Mouse (Mus musculus) lung, embryonic 15.5 days (tissue): ENCODE results near the gene Csnk1e. TPM values are rescaled to one million over a fixed set of nuclear protein-coding genes. Genes with fewer than 3 reads are reported as not detected.

Source experiments
- ATAC-seq: fragments of 200-750 bp; cut with Nextera tagmentation; 2 replicates; pipeline ENCODE4 v1.8.0; 2017; ENCODE audit warnings: moderate number of reproducible peaks, borderline replicate concordance; ENCODE audit not compliant: low FRiP score, low TSS enrichment; ENCODE audit errors: extremely low read depth
- H3K27ac ChIP-seq: fragments of 300-500 bp; sonication (generic); 2 replicates; pipeline ENCODE4 v1.5.1; 2015; ENCODE audit warnings: moderate library complexity, mild to moderate bottlenecking, inconsistent platforms
- H3K27me3 ChIP-seq: fragments of 300-500 bp; sonication (generic); 2 replicates; pipeline ENCODE4 v1.6.1; 2015; ENCODE audit warnings: inconsistent platforms
- H3K36me3 ChIP-seq: fragments of 300-500 bp; sonication (generic); 2 replicates; pipeline ENCODE4 v1.6.1; 2015; ENCODE audit warnings: inconsistent platforms
- H3K4me1 ChIP-seq: fragments of 300-500 bp; sonication (generic); 2 replicates; pipeline ENCODE4 v1.6.1; 2015; ENCODE audit warnings: inconsistent platforms
- H3K4me2 ChIP-seq: fragments of 300-500 bp; sonication (generic); 2 replicates; pipeline ENCODE4 v1.6.1; 2015; ENCODE audit warnings: inconsistent platforms, mild to moderate bottlenecking, moderate library complexity
- H3K4me3 ChIP-seq: fragments of 300-500 bp; sonication (generic); 2 replicates; pipeline ENCODE4 v1.5.1; 2015; ENCODE audit warnings: mild to moderate bottlenecking, inconsistent platforms
- H3K9ac ChIP-seq: fragments of 300-500 bp; sonication (generic); 2 replicates; pipeline ENCODE4 v1.6.1; 2015; ENCODE audit warnings: inconsistent platforms
- H3K9me3 ChIP-seq: fragments of 300-500 bp; sonication (generic); 2 replicates; pipeline ENCODE4 v1.6.1; 2016; ENCODE audit warnings: inconsistent platforms
- WGBS: fragments of 180-500 bp; shearing (Covaris S2); methylation state at CpG from one replicate; pipeline ENCODE4 v1.1.7; 2015; 5-methylcytosine and 5-hydroxymethylcytosine counted together
- polyA plus RNA-seq: library from polyadenylated mRNA; unstranded; fragments of >200 nt; fragmentation: Nextera tagmentation; extraction: Ambion mirVana; gene quantifications from 2 replicates; pipeline ENCODE4 v1.2.1, GENCODE M21; 2015

The Csnk1e gene
- polyA plus RNA-seq, 1 experiment from 2014 or later = 97.2 TPM

DNA sequence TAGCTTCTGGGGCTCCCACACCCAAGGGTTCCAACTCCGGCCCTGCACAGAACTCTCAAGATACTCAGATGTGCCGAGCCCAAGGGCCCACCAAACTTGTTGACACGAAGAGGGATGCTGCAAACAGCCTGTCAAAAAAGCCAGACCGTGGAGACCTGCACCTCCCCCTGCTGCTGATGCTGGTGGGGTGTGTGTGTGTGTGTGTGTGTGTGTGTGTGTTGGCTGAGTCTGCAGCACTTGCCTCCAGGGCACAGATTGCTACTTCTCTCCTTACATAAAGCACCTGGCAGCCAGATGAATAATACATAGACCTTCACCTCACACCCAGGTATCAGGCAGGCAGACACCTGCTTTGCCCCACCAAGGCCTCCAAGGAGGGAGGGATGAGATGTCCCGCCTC lies 53.2 kb downstream of the Csnk1e start:
- Histone ChIP-seq H3K27ac (0 out of 2 replicates have a peak overlapping the region, but pooled peaks have one; percentile 8), H3K9me3 (no peaks in the 10 kb centered on the region), H3K27me3 (no peaks in the 10 kb centered on the region), H3K4me3 (peak overlapping the region; percentile 86), H3K36me3 (no peaks in the 10 kb centered on the region), H3K4me2 (peak overlapping the region; percentile 84), H3K4me1 (peaks cover 50% of the 10 kb centered on the region), H3K9ac (peak overlapping the region; percentile 78)
- no peak for ATAC-seq
- 11% methylated on average over 5 of the region's 5 CpGs for WGBS

GRCm38 (mm10) chr15:79400975-79401365 lies 54.4 kb downstream of the Csnk1e start:
- Histone ChIP-seq H3K27me3 (no peaks in the 10 kb centered on the region), H3K4me2 (peak overlapping the region; percentile 84), H3K9me3 (no peaks in the 10 kb centered on the region), H3K27ac (0 out of 2 replicates have a peak overlapping the region, but pooled peaks have one; percentile 5), H3K9ac (peak overlapping the region; percentile 4; the same call in 1 of the 2 replicates), H3K4me1 (peaks cover 61% of the 10 kb centered on the region), H3K36me3 (no peaks in the 10 kb centered on the region), H3K4me3 (peak overlapping the region; percentile 86; the same call in 1 of the 2 replicates)
- ATAC-seq = no peak
- WGBS = 39% methylated on average over 7 of the region's 7 CpGs

DNA sequence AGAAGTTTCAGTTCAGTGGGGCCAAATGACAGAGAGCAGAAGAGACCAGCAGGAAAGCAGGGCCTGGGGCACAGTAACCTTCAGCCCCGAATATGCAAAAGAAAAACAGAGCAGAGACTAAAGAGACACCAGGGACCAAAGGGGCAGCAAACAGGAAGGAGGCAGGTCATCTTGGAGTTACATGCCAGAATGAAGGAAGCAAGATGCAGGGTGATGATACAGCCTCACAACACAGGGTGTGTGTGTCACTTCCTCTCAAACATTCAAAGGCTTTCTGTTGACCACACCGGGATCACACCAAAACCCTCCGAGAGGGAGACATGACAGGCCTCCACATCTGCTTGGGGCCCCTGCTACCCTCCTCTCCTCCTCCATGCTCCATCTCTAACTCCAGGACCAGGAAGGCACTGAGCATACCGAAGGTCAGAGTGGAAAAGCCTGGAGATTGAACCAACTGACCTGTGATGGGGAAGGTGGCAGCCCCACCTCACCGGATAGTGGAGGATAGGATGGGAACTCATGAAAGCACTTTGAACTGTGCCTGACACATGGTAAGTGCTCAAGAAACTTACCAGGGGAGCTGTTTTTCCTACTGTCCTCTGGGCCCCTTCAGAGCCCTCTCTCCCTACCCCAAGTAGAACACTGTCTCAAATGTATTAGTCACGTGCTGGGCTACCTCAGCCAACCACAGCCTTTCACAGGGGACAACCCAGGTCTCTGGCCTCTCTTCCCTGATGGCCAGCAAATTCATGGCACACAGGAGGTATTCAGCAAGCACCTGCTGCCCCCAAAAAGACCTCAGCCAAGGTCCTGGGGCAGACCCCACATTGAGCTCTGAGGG lies 55.0 kb downstream of the Csnk1e start:
- Histone ChIP-seq H3K4me3 (no peak overlapping the region), H3K4me2 (peak overlapping the region; percentile 84), H3K36me3 (no peaks in the 10 kb centered on the region), H3K27ac (0 out of 2 replicates have a peak overlapping the region, but pooled peaks have one; percentile 5), H3K4me1 (peaks cover 67% of the 10 kb centered on the region), H3K9ac (0 out of 2 replicates have a peak overlapping the region, but pooled peaks have one; percentile 4), H3K9me3 (no peaks in the 10 kb centered on the region), H3K27me3 (no peaks in the 10 kb centered on the region)
- WGBS = 61% methylated on average over 6 of the region's 6 CpGs
- ATAC-seq = no peak

DNA sequence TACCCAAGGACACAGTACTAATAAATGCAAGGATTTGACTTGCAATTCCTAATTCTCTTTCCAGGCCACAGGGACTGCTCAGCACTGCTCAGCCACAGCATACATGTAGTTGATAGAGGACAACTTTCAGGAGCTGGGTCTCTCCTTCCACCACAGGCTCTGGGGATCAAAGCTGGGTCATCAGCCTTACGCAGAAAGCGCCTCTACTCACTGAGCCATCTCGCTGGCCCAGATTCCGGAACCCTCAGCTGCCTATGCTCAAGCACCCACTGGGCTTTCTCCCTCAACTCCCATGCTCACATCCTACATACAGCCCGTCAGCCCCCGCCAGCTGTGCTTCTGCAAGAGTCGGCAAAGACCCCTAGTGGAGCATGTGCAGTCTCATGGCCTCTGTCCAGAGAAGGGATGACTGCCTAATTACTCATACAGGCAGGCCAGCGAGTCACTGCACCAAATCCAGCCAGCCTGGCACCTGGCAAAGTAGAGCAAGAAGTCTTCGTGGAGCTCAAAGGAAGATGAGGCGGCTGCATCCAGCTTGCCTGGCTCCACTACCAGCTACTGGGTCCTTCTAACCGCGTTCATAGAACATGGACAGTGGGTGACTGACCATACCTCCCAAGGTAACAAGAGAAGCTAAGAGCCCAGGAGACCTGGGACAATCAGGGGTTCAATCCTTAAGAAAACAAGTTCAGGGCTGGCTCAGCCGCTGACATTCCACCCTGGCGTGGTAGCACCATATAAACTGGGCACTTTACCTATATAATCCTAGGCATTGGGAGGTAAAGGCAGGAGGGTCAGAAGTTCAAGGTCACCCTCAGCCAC lies 55.9 kb downstream of the Csnk1e start:
- no peak overlapping the region for H3K4me3 ChIP-seq
- H3K9me3 ChIP-seq = no peaks in the 10 kb centered on the region
- H3K9ac ChIP-seq = no peak overlapping the region
- no peak overlapping the region; the same call in 1 of the 2 replicates for H3K27ac ChIP-seq
- WGBS = 62% methylated on average over 14 of the region's 14 CpGs
- peaks cover 76% of the 10 kb centered on the region for H3K4me1 ChIP-seq
- H3K27me3 ChIP-seq = no peaks in the 10 kb centered on the region
- no peak overlapping the region for H3K4me2 ChIP-seq
- ATAC-seq = no peak
- no peaks in the 10 kb centered on the region for H3K36me3 ChIP-seq

GRCm38 (mm10) chr15:79396736-79397135 lies 58.6 kb downstream of the Csnk1e start:
- Histone ChIP-seq H3K36me3 (no peaks in the 10 kb centered on the region), H3K4me1 (peaks cover 86% of the 10 kb centered on the region), H3K9ac (no peak overlapping the region), H3K4me2 (peak overlapping the region; percentile 39), H3K9me3 (no peaks in the 10 kb centered on the region), H3K27ac (peak overlapping the region; percentile 17), H3K4me3 (peak overlapping the region; percentile 14), H3K27me3 (no peaks in the 10 kb centered on the region)
- ATAC-seq = no peak
- WGBS = 60% methylated on average over 11 of the region's 11 CpGs

- Histone ChIP-seq H3K4me1 (peaks cover 86% of the 10 kb centered on the region), H3K27me3 (no peaks in the 10 kb centered on the region), H3K4me2 (peak overlapping the region; percentile 39; the same call in 1 of the 2 replicates), H3K9me3 (no peaks in the 10 kb centered on the region), H3K4me3 (no peak overlapping the region), H3K9ac (no peak overlapping the region), H3K27ac (peak overlapping the region; percentile 58), H3K36me3 (no peaks in the 10 kb centered on the region)
- 54% methylated on average over 6 of the region's 6 CpGs for WGBS
- ATAC-seq = no peak
These were observed 60.1 kb downstream of the Csnk1e start for GRCm38 (mm10) chr15:79395281-79395680.

DNA sequence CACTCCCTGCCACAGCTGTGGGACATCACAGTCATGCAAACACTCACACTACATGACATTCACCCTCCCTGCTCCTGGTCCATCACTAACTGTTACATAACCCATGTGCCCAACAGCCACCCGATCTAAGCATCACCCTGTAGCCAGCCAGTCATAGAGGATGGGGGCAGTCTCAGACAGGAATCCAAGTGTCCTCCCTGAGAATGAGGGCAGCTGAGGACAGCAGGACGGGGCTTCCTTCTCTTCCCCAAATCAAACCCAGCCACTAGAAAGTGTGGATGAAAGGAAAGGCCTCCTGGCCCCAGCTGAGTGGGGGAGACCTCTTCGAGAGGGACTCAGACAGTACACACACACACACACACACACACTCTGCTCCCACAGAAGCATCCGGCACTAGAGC lies 60.5 kb downstream of the Csnk1e start:
- H3K4me1 ChIP-seq = peaks cover 86% of the 10 kb centered on the region
- no peaks in the 10 kb centered on the region for H3K27me3 ChIP-seq
- H3K9ac ChIP-seq = no peak overlapping the region
- no peaks in the 10 kb centered on the region for H3K9me3 ChIP-seq
- WGBS = 28% methylated on average over 4 of the region's 4 CpGs
- H3K36me3 ChIP-seq = no peaks in the 10 kb centered on the region
- no peak overlapping the region for H3K4me3 ChIP-seq
- H3K27ac ChIP-seq = peak overlapping the region; percentile 58
- no peak; the same call in 1 of the 2 replicates for ATAC-seq
- H3K4me2 ChIP-seq = peak overlapping the region; percentile 39; the same call in 1 of the 2 replicates

DNA sequence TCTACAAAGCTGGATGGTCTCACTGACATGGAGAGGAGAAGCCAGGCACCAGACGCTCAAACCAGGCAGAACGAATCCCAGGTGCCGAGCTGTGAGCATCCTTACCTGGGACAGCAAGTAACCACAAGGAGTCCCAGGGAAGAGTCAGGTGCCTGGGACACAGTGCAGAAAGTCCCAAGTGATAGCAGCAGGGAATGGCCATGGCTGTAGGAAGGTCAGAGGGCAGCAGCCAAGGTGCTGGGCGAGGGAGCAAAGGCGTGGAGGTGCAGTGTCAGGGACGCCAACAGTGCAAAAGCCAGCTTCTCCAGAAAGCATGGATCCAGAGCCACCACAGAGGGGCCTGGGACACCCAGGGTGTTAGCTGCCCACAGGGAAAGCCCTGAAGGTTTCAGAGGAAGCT lies 62.3 kb downstream of the Csnk1e start:
- no peaks in the 10 kb centered on the region for H3K36me3 ChIP-seq
- H3K27ac ChIP-seq = peak overlapping the region; percentile 92; the same call in 1 of the 2 replicates
- WGBS = 80% methylated on average over 6 of the region's 6 CpGs
- no peaks in the 10 kb centered on the region for H3K9me3 ChIP-seq
- peaks cover 90% of the 10 kb centered on the region for H3K4me1 ChIP-seq
- no peak overlapping the region for H3K4me2 ChIP-seq
- no peak overlapping the region for H3K4me3 ChIP-seq
- ATAC-seq = no peak
- no peaks in the 10 kb centered on the region for H3K27me3 ChIP-seq
- H3K9ac ChIP-seq = no peak overlapping the region

GRCm38 (mm10) chr15:79392527-79392926 lies 62.8 kb downstream of the Csnk1e start:
- no peak overlapping the region for H3K4me2 ChIP-seq
- WGBS = 66% methylated on average over 5 of the region's 5 CpGs
- H3K27ac ChIP-seq = peak overlapping the region; percentile 92

GRCm38 (mm10) chr15:79391447-79392093 lies 63.8 kb downstream of the Csnk1e start:
- H3K9ac ChIP-seq = no peak overlapping the region; the same call in 1 of the 2 replicates

More at GRCm38 (mm10) chr15:79392527-79392926, 62.8 kb downstream of the Csnk1e start:
- Histone ChIP-seq H3K4me1 (peaks cover 94% of the 10 kb centered on the region), H3K27me3 (no peaks in the 10 kb centered on the region), H3K9ac (no peak overlapping the region), H3K4me3 (no peak overlapping the region), H3K9me3 (no peaks in the 10 kb centered on the region), H3K36me3 (no peaks in the 10 kb centered on the region)
- no peak for ATAC-seq

GRCm38 (mm10) chr15:79390434-79390833 lies 64.9 kb downstream of the Csnk1e start:
- H3K4me3 ChIP-seq = no peak overlapping the region
- no peaks in the 10 kb centered on the region for H3K9me3 ChIP-seq
- H3K9ac ChIP-seq = no peak overlapping the region
- H3K4me2 ChIP-seq = no peak overlapping the region
- peaks cover 82% of the 10 kb centered on the region for H3K4me1 ChIP-seq
- H3K27ac ChIP-seq = peak overlapping the region; percentile 92
- 60% methylated on average over 6 of the region's 6 CpGs for WGBS
- H3K36me3 ChIP-seq = 0 out of 2 replicates have a peak, but pooled peaks cover 2% of the 10 kb centered on the region
- no peaks in the 10 kb centered on the region for H3K27me3 ChIP-seq
- no peak for ATAC-seq

More at GRCm38 (mm10) chr15:79391447-79392093, 63.8 kb downstream of the Csnk1e start:
- Histone ChIP-seq H3K36me3 (no peaks in the 10 kb centered on the region), H3K27ac (peak overlapping the region; percentile 92), H3K4me3 (no peak overlapping the region), H3K9me3 (no peaks in the 10 kb centered on the region), H3K4me2 (peak overlapping the region; percentile 26; the same call in 1 of the 2 replicates), H3K27me3 (no peaks in the 10 kb centered on the region), H3K4me1 (peaks cover 92% of the 10 kb centered on the region)
- peak; percentile 90 for ATAC-seq
- 20% methylated on average over 7 of the region's 7 CpGs for WGBS
